In genomic region chr4:128727019-128727720, GRCm38 (mm10) we compare ENCODE assay signal across 8 mouse cellular contexts. TPM values are rescaled to one million over a fixed set of nuclear protein-coding genes. Genes with fewer than 3 reads are reported as not detected.
DNase-seq lines count a peak whose midpoint lies in the region; ATAC-seq and TF ChIP-seq lines count a peak whose summit lies in the region.

No protein-coding gene starts in this region.

- H3K4me3 ChIP-seq in hindbrain, embryonic 15.5 days = peak overlapping the region; percentile 94

- H3K27me3 ChIP-seq in Patski = no peaks in the 10 kb centered on the region
- H3K27me3 ChIP-seq in hindbrain, embryonic 15.5 days = no peaks in the 10 kb centered on the region

- no peaks in the 10 kb centered on the region for H3K9me3 ChIP-seq in hindbrain, embryonic 15.5 days

- WGBS in hindbrain, embryonic 15.5 days = 4% methylated on average over 42 of the region's 68 CpGs

- peak; percentile 77 for ATAC-seq in Patski
- ATAC-seq in hindbrain, embryonic 15.5 days (ENCODE audit: low FRiP score, low read depth) = peak; percentile 89
- ATAC-seq in megakaryocyte, adult 5-6 weeks (ENCODE audit: poor library complexity, severe bottlenecking) = peak; percentile 79

- DNase-seq in Patski (ENCODE audit: low read depth, low spot score) = no peak
- DNase-seq in cerebellum, postnatal 14 days = peak; percentile 87 to 93
- DNase-seq in gastrocnemius, adult 18-20 months (ENCODE audit: low spot score) = peak; percentile 76
- DNase-seq in left cerebral cortex, adult 8-10 months (ENCODE audit: low spot score in 2 of 2) = peak; percentile 49 to 81
- peak; percentile 85 for DNase-seq in right cerebral cortex, postnatal 10 days (ENCODE audit: low spot score in 2 of 2)
- DNase-seq in urinary bladder, postnatal 25 days (ENCODE audit: low spot score) = peak; percentile 86

- in situ Hi-C loops in Patski (cut with MboI; ENCODE audit: low pct_unique_long_range_greater_than_20kb) = no loop called here

- H3K9ac ChIP-seq in hindbrain, embryonic 15.5 days = peak overlapping the region; percentile 99

- TF ChIP-seq CTCF in Patski (IDR thresholded peaks at IDR 0.05) = no peak

- peaks cover 5% of the 10 kb centered on the region; the same call in 1 of the 2 replicates for H3K36me3 ChIP-seq in hindbrain, embryonic 15.5 days

- H3K4me2 ChIP-seq in hindbrain, embryonic 15.5 days = peak overlapping the region; percentile 87

- POLR2A ChIA-PET in Patski (lab: Charles Lee) = interaction anchor here (0.9 to 1.6 kb wide), 4 partner anchors 10 to 28 kb away, joined by 3 to 8 read pairs (median 6); partner anchors contain the start of gene A3galt2

- H3K4me1 ChIP-seq in hindbrain, embryonic 15.5 days (replicated peaks) = peaks cover 57% of the 10 kb centered on the region

- CTCF ChIA-PET in Patski (lab: Charles Lee) = interaction anchor here (4.1 kb wide), 1 partner anchor 16 kb away, joined by 13 read pairs; no protein-coding TSS in a partner anchor

- peak overlapping the region; percentile 96 for H3K27ac ChIP-seq in hindbrain, embryonic 15.5 days (replicated peaks)

RNA-seq across cellular contexts. Expression of gene A3galt2, which starts 28.0 kb away (rescaled TPM):
- 0.04 TPM for polyA plus RNA-seq in Patski (2021)
- not detected for total RNA-seq in gastrocnemius, adult 18-20 months (2021)
- polyA plus RNA-seq in hindbrain, embryonic 15.5 days (2015; fragmentation: Nextera tagmentation; extraction: Ambion mirVana) = 0.18 and 0.24 TPM in 2 replicates
- under 1 TPM; 0.09 to 0.39 (median 0.27) TPM for total RNA-seq in left cerebral cortex, adult 8-10 months (2022)
- 0.09 and 0.21 TPM in 2 replicates for total RNA-seq in megakaryocyte, adult 5-6 weeks (2015)
- total RNA-seq in megakaryocyte, adult 5-6 weeks (2017) = 0.11 TPM in 1 of 2 replicates, not detected in the other
